12 mouse cellular contexts compared by ENCODE assay signal in genomic region chr12:52692290-52692974, GRCm38 (mm10). TPM values are rescaled to one million over a fixed set of nuclear protein-coding genes. Genes with fewer than 3 reads are reported as not detected.
A peak's percentile ranks its signal among the peaks of the same experiment; 100 is the strongest.
DNase-seq lines count a peak whose midpoint lies in the region; ATAC-seq and TF ChIP-seq lines count a peak whose summit lies in the region.
"Had no signal": no experiment of that assay in that cellular context is flagged by ENCODE, and none has a peak within 500 bp of the region (broad histone marks: within the 10 kb centered on the region; RNA-seq: fewer than 3 reads in every experiment).

No protein-coding gene starts in this region.

- no peaks in the 10 kb centered on the region for H3K9me3 ChIP-seq in heart, embryonic 16.5 days (replicated peaks; ENCODE audit: control insufficient read depth, low read length)
- no peaks in the 10 kb centered on the region for H3K9me3 ChIP-seq in intestine, embryonic 15.5 days
- H3K9me3 ChIP-seq: lung, embryonic 15.5 days had no signal

- TF ChIP-seq CTCF in left cerebral cortex, adult 2 months (IDR thresholded peaks at IDR 0.05) = no peak

- no peaks in the 10 kb centered on the region for H3K36me3 ChIP-seq in heart, embryonic 16.5 days (ENCODE audit: control insufficient read depth, insufficient read depth)
- H3K36me3 ChIP-seq in intestine, embryonic 15.5 days = no peaks in the 10 kb centered on the region
- H3K36me3 ChIP-seq: lung, embryonic 15.5 days; neural tube, embryonic 12.5 days had no signal

- peaks cover 4% of the 10 kb centered on the region; the same call in 1 of the 2 replicates for H3K4me1 ChIP-seq in heart, embryonic 16.5 days (ENCODE audit: control insufficient read depth, insufficient read depth, low read length)
- 0 out of 2 replicates have a peak, but pooled peaks cover 4% of the 10 kb centered on the region for H3K4me1 ChIP-seq in intestine, embryonic 15.5 days (replicated peaks)

- H3K27ac ChIP-seq in heart, embryonic 16.5 days (ENCODE audit: low read length) = no peak overlapping the region
- H3K27ac ChIP-seq in intestine, embryonic 15.5 days = peak overlapping the region; percentile 67
- H3K27ac ChIP-seq in left cerebral cortex, adult 2 months = no peak overlapping the region
- H3K27ac ChIP-seq: kidney, postnatal 0 days; lung, embryonic 15.5 days; neural tube, embryonic 12.5 days had no signal

- WGBS in heart, embryonic 16.5 days = 35% methylated on average over 10 of the region's 10 CpGs
- WGBS in intestine, embryonic 15.5 days = 29% methylated on average over 10 of the region's 10 CpGs

- no peaks in the 10 kb centered on the region for H3K27me3 ChIP-seq in heart, embryonic 16.5 days (ENCODE audit: control insufficient read depth, insufficient read depth, low read length)
- no peaks in the 10 kb centered on the region for H3K27me3 ChIP-seq in intestine, embryonic 15.5 days (replicated peaks)
- H3K27me3 ChIP-seq: lung, embryonic 15.5 days; neural tube, embryonic 12.5 days had no signal

- no peak overlapping the region for H3K9ac ChIP-seq in heart, embryonic 16.5 days (ENCODE audit: low read length)
- H3K9ac ChIP-seq in intestine, embryonic 15.5 days = no peak overlapping the region
- H3K9ac ChIP-seq: lung, embryonic 15.5 days; neural tube, embryonic 12.5 days had no signal

- no peak for ATAC-seq in heart, embryonic 16.5 days (replicated peaks; ENCODE audit: extremely low read depth, insufficient read depth, low FRiP score)
- ATAC-seq in intestine, embryonic 15.5 days = peak; percentile 98
- ATAC-seq in megakaryocyte progenitor cell, adult 5-6 weeks (replicated peaks; ENCODE audit: poor library complexity) = peak; percentile 92

- intact Hi-C loops in left cerebral cortex, adult 2 months (cut with DNase I) = no loop called here
- intact Hi-C loops in left cerebral cortex, postnatal 4 days (cut with DNase I) = no loop called here

- H3K4me2 ChIP-seq in heart, embryonic 16.5 days (ENCODE audit: low read depth, low read length) = peak overlapping the region; percentile 13; the same call in 1 of the 2 replicates
- 0 out of 2 replicates have a peak overlapping the region, but pooled peaks have one; percentile 24 for H3K4me2 ChIP-seq in intestine, embryonic 15.5 days (replicated peaks)
- H3K4me2 ChIP-seq: lung, embryonic 15.5 days; neural tube, embryonic 12.5 days had no signal

- H3K4me3 ChIP-seq in heart, embryonic 16.5 days (ENCODE audit: low read length) = no peak overlapping the region
- H3K4me3 ChIP-seq in intestine, embryonic 15.5 days (replicated peaks) = no peak overlapping the region
- H3K4me3 ChIP-seq in left cerebral cortex, adult 2 months = no peak overlapping the region
- H3K4me3 ChIP-seq: lung, embryonic 15.5 days; neural tube, embryonic 12.5 days had no signal

- no peak for DNase-seq in heart, adult 8-10 months (ENCODE audit: low spot score)
- peak; percentile 15 for DNase-seq in CD4-positive helper T cell, adult 2 months (ENCODE audit: low read depth, low spot score)
- no peak for DNase-seq in left cerebral cortex, adult 2 months (ENCODE audit: extremely low spot score in 1 of 2, low spot score in 2 of 2)
- no peak for DNase-seq in left cerebral cortex, postnatal 4 days
- DNase-seq in ovary, postnatal 14 days (ENCODE audit: low spot score) = no peak
- DNase-seq: cerebellum, adult 9-10 months had no signal

RNA-seq across cellular contexts. Expression of gene Akap6, which starts 6.8 kb away (rescaled TPM):
- polyA plus RNA-seq in heart, embryonic 16.5 days (2015; fragmentation: Nextera tagmentation; extraction: Ambion mirVana) = 10.8 and 11.8 TPM in 2 replicates
- total RNA-seq in heart, adult 8-10 months (2022) = 100 to 1,000 TPM in 3 of 4 experiments, 10 to 100 TPM in 1; 99.5 to 139 (median 123) TPM
- 1.9 and 2.1 TPM in 2 replicates for polyA plus RNA-seq in intestine, embryonic 15.5 days (2015; fragmentation: Nextera tagmentation; extraction: Ambion mirVana)
- not detected in 2 replicates for total RNA-seq in megakaryocyte progenitor cell, adult 5-6 weeks (2015)
- 0.08 TPM in 1 of 2 replicates, not detected in the other for total RNA-seq in megakaryocyte progenitor cell, adult 5-6 weeks (2017)
- total RNA-seq in left cerebral cortex, adult 2 months (2021) = 100 to 1,000 TPM; 178 to 181 TPM
- total RNA-seq in left cerebral cortex, postnatal 4 days (2021) = 100 to 1,000 TPM; 120 to 125 TPM

Comparison
In these comparisons a context has a peak if more than half of its experiments do, and no peak if none do; other contexts are left out.
1. RNA of gene Akap6, which starts 6.8 kb away (total RNA-seq): 178 to 181 TPM in left cerebral cortex, adult 2 months, 99.5 to 139 TPM in heart, adult 8-10 months and 120 to 125 TPM in left cerebral cortex, postnatal 4 days; 0.08 TPM in megakaryocyte progenitor cell, adult 5-6 weeks; every median in the first group is over 10 times any median in the second.